Mouse (Mus musculus): ENCODE measurements at regions not wholly inside any gene's neighbourhood (a gene's known extent, or its start where the extent isn't known, plus 50 kb on each side); places are given as distances from the start of the nearest gene placed in this dataset.
"Not testable (repeated sequence)": the region's sequence is repeated elsewhere in the genome, so short reads cannot be mapped to it uniquely, and the experiment has no call there.

DNA sequence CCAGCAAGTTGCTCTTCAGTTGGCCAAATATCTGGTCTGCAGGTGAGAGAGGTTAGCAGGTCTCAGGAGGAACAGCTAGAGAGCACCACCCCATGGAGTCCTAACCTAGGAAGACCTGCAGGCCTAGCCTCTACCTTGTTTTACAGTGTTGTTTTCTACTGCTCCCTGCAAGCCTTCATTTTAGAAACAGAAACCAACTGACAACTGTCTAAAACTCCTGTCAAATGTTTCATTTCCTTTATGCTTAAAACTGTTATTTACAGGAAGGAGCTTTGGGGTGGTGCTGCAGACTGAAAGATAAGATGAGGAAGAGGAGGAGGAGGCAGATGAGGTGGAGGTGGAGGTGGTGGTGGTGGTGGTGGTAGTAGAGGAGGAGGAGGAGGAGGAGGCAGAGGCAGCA, 96.6 kb upstream of the Selenop start:
- DNase-seq (ENCODE audit: low read depth, low spot score) = no peak
- no peaks in the 10 kb centered on the region for H3K36me3 ChIP-seq (ENCODE audit: control insufficient read depth, insufficient read depth, low read length, poor library complexity, severe bottlenecking)

DNA sequence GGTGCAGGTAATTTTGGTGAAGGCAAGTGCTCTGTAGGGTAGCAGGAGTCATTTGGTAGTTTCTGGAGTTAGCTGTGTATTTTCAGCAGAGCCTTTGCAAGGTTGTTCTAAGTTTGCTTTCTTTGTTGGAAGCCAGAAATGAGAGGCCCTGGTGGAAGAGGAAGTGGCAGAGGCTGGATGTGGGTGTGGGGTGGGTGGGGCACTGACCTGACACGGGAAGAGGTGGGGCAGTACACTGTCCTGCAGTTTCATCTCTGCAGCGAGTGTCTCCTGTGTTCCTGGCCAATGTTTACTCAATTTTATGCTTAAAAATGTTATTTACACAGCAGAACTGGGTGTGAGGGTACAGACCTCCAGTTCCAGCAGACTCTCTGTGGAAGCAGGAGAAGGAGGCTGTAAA, 94.3 kb upstream of the Selenop start:
- H3K27me3 ChIP-seq (ENCODE audit: control insufficient read depth, insufficient read depth, low read length, poor library complexity, severe bottlenecking) = no peaks in the 10 kb centered on the region
- H3K36me3 ChIP-seq (ENCODE audit: control insufficient read depth, insufficient read depth, low read length, poor library complexity, severe bottlenecking) = no peaks in the 10 kb centered on the region
- peak; percentile 3 for DNase-seq (ENCODE audit: low read depth, low spot score)

More for the DNA sequence above, 96.6 kb upstream of the Selenop start:
- H3K27me3 ChIP-seq (ENCODE audit: control insufficient read depth, insufficient read depth, low read length, poor library complexity, severe bottlenecking) = no peaks in the 10 kb centered on the region

DNA sequence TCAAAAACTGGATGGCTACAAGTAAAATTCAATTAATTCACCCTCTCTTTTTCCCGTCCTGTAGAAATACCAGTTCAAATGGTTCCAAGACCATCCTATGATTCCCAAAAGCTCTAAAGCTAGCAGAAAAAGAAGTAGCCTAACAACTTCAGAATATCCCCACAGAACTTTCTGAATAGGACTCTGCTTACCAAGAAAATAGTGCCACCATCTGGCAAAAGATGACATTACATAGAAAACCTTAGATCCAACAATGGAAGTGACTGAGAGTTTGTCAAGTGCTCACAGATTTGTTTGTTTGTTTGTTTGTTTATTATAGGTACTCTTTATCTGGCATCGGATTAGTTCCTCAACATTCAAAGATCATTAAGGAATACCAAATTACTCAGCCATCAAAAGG, 93.5 kb upstream of the Selenop start:
- DNase-seq (ENCODE audit: low read depth, low spot score) = peak; percentile 27
- no peaks in the 10 kb centered on the region for H3K27me3 ChIP-seq (ENCODE audit: control insufficient read depth, insufficient read depth, low read length, poor library complexity, severe bottlenecking)
- no peaks in the 10 kb centered on the region for H3K36me3 ChIP-seq (ENCODE audit: control insufficient read depth, insufficient read depth, low read length, poor library complexity, severe bottlenecking)

DNA sequence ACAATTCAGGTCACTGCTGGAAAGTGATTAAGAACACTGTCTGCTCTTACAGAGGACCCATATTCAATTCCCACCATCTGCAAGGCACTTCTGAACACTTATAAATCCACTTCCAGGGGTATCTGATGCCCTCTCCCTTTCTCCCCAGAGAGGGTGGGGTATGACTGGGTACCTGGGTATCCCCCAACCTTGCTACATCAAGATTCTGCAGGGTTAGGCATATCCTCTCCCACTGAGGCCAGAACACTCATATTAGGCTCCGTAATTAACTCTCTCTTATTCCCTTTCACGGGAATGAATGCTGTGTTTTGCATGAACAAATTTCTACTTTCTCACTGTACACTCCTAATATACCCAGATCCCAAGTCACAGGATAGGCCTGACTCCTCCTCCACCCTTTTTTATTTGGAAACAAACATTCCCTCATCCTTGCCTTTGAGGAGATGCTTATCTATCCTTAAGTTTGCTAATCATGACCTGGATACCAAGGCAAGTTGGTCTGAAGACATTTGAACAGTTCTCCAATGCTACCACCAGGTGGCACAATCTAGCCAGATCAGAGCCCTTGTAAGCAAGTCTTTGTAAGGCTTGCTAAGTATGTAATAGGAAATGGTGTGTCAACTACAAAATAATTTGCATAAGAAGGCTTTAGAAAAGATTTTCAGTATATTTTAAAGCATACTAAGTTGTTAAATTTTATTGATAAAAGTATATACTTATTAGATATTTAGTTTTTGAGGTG, 66.3 kb upstream of the Selenop start:
- peak; percentile 62 for DNase-seq (ENCODE audit: low read depth, low spot score)
- Histone ChIP-seq H3K36me3 (ENCODE audit: control insufficient read depth, insufficient read depth, low read length, poor library complexity, severe bottlenecking) (no peaks in the 10 kb centered on the region), H3K27me3 (ENCODE audit: control insufficient read depth, insufficient read depth, low read length, poor library complexity, severe bottlenecking) (no peaks in the 10 kb centered on the region; the same call in 1 of the 2 replicates)

DNA sequence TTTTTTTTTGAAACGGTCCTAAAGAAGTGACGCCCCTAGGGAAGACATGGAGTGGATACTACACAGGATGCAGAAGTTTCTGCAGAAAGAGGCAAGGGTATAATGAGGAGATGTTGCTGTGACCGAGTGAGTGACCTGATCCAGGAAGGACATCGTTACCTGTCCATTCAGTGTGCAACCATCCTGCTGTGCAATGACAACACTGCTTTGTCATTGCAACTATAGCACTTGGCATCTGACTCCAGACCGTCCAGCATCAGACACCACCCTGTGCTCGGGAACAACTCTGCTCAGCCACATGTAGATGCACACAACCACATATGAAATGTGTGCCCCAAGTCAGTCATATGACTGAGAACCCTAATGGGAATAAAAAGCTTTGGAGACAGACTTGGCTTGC, 62.8 kb upstream of the Selenop start:
- H3K36me3 ChIP-seq (ENCODE audit: control insufficient read depth, insufficient read depth, low read length, poor library complexity, severe bottlenecking) = no peaks in the 10 kb centered on the region

DNA sequence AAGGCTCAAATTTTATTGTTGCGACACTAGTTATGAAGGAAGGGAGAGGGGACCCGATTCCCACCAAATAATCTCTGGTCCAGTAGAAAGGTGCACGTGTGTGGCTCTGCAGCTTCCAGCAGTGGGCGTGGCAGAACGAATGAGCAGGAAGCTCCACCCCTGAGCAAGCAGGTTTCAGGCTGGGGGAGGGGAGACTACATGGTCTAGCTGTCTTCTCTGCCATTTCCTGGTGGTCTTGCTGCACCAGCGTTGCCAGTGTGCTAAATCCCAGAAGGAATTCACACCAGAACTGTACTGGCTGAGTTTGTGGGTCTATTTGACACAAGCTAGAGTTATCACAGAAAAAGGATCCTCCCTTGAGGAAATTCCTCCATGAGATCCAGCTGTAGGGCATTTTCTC, 62.3 kb upstream of the Selenop start:
- not testable (repeated sequence) for H3K27me3 ChIP-seq (ENCODE audit: control insufficient read depth, insufficient read depth, low read length, poor library complexity, severe bottlenecking); DNase-seq (ENCODE audit: low read depth, low spot score); H3K36me3 ChIP-seq (ENCODE audit: control insufficient read depth, insufficient read depth, low read length, poor library complexity, severe bottlenecking)

More for the DNA sequence above, 62.8 kb upstream of the Selenop start:
- H3K27me3 ChIP-seq (ENCODE audit: control insufficient read depth, insufficient read depth, low read length, poor library complexity, severe bottlenecking) = no peaks in the 10 kb centered on the region; the same call in 1 of the 2 replicates
- DNase-seq (ENCODE audit: low read depth, low spot score) = no peak

DNA sequence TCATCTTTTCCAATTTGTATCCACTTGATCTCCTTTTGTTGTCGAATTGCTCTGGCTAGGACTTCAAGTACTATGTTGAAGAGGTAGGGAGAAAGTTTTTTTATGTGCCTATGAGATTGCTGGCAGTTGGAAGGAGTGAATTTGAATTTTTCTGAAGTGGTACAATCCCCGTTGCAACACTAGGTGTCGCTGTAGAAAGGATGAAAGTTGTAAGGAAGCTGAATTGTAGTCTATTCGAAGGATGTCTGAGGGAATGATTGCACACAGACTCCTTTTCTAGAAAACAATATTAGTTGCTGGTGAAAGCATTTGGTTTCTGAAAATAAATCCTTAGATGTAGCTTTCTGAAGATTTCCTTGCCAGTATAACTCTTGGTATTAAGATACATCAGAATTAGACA, 54.6 kb upstream of the Selenop start:
- Histone ChIP-seq H3K36me3 (ENCODE audit: control insufficient read depth, insufficient read depth, low read length, poor library complexity, severe bottlenecking) (no peaks in the 10 kb centered on the region), H3K27me3 (ENCODE audit: control insufficient read depth, insufficient read depth, low read length, poor library complexity, severe bottlenecking) (no peaks in the 10 kb centered on the region)
- peak; percentile 57 for DNase-seq (ENCODE audit: low read depth, low spot score)

DNA sequence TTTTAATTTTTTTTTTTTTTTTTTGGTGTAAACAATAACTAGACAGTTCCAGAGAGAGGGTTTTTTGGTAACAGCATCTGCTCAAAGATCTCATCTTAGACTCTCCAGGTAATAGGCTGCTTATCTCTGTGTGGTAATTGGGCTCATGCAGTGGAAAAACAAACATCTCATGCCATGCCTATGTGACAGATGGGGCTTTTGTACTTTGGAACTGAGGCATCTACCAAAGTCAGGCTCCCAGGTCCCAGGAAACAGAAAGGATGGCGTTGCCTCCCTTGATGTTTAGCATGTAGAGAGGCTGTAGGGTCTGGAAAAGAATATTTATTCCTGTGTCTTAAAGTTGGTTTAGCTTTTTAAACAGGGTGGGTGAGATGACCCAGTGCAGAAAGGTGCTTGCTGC, 53.1 kb upstream of the Selenop start:
- DNase-seq (ENCODE audit: low read depth, low spot score) = no peak
- H3K36me3 ChIP-seq (ENCODE audit: control insufficient read depth, insufficient read depth, low read length, poor library complexity, severe bottlenecking) = no peaks in the 10 kb centered on the region
- no peaks in the 10 kb centered on the region for H3K27me3 ChIP-seq (ENCODE audit: control insufficient read depth, insufficient read depth, low read length, poor library complexity, severe bottlenecking)
